Mouse (Mus musculus) mesoderm, embryonic 11.5 days (tissue): ENCODE data around the gene Bmp7.

Source experiments
- DNase-seq: peaks from one replicate; pipeline ENCODE4 v3.0.0-alpha.2; 2012; ENCODE audit warnings: low read depth, low spot score

The Bmp7 gene

GRCm38 (mm10) chr2:172949051-172949450 lies 8.9 kb upstream of the Bmp7 start:
- no peak for DNase-seq

- no peak for DNase-seq
Measured at GRCm38 (mm10) chr2:172940799-172941163, 660 bp upstream of the Bmp7 start.

- no peak for DNase-seq
Measured at GRCm38 (mm10) chr2:172939639-172940002, 500 bp downstream of the Bmp7 start.

- DNase-seq: no peak
Measured at GRCm38 (mm10) chr2:172938761-172939638, 1.1 kb downstream of the Bmp7 start.

GRCm38 (mm10) chr2:172937326-172938190 lies 2.6 kb downstream of the Bmp7 start:
- no peak for DNase-seq

GRCm38 (mm10) chr2:172936844-172937243 lies 3.3 kb downstream of the Bmp7 start:
- DNase-seq: no peak

- peak; percentile 58 for DNase-seq
Measured at GRCm38 (mm10) chr2:172935776-172936562, 4.2 kb downstream of the Bmp7 start.

GRCm38 (mm10) chr2:172934891-172935740 lies 5.0 kb downstream of the Bmp7 start:
- peak; percentile 78 for DNase-seq

- DNase-seq: no peak
Measured at GRCm38 (mm10) chr2:172934420-172934788, 5.7 kb downstream of the Bmp7 start.

- DNase-seq: peak; percentile 75
Measured at GRCm38 (mm10) chr2:172933631-172934419, 6.3 kb downstream of the Bmp7 start.

GRCm38 (mm10) chr2:172931137-172931898 lies 8.8 kb downstream of the Bmp7 start:
- DNase-seq: no peak

GRCm38 (mm10) chr2:172929905-172930436 lies 10.2 kb downstream of the Bmp7 start:
- no peak for DNase-seq

GRCm38 (mm10) chr2:172927643-172928042 lies 12.5 kb downstream of the Bmp7 start:
- no peak for DNase-seq

- DNase-seq: no peak
Measured at GRCm38 (mm10) chr2:172926311-172926710, 13.8 kb downstream of the Bmp7 start.

- peak; percentile 65 for DNase-seq
Measured at GRCm38 (mm10) chr2:172924961-172925360, 15.2 kb downstream of the Bmp7 start.

- DNase-seq: no peak
Measured at GRCm38 (mm10) chr2:172923198-172923597, 16.9 kb downstream of the Bmp7 start.

GRCm38 (mm10) chr2:172922597-172922996 lies 17.5 kb downstream of the Bmp7 start:
- DNase-seq: no peak

GRCm38 (mm10) chr2:172914018-172914417 lies 26.1 kb downstream of the Bmp7 start:
- no peak for DNase-seq

GRCm38 (mm10) chr2:172911715-172912114 lies 28.4 kb downstream of the Bmp7 start:
- no peak for DNase-seq
